Mouse (Mus musculus) forebrain, embryonic 16.5 days (tissue): Measurements from ENCODE around the gene Apbb2. TPM values are rescaled to one million over a fixed set of nuclear protein-coding genes. Genes with fewer than 3 reads are reported as not detected.

Experiments used
- ATAC-seq: fragments of 200-750 bp; cut with Nextera tagmentation; 2 replicates; pipeline ENCODE4 v1.8.0; 2017; ENCODE audit warnings: mild to moderate bottlenecking, moderate library complexity
- H3K27ac ChIP-seq: fragments of 300-500 bp; sonication (generic); 2 replicates; pipeline ENCODE4 v1.5.1; 2014; ENCODE audit warnings: low read length, control low read depth
- H3K27me3 ChIP-seq: fragments of 300-500 bp; sonication (generic); replicated peaks from 2 replicates; pipeline ENCODE4 v1.6.1; 2014; ENCODE audit warnings: low read length; ENCODE audit not compliant: control insufficient read depth, insufficient read depth
- H3K36me3 ChIP-seq: fragments of 300-500 bp; sonication (generic); 2 replicates; pipeline ENCODE4 v1.6.1; 2014; ENCODE audit not compliant: control insufficient read depth, insufficient read depth
- H3K4me1 ChIP-seq: fragments of 300-500 bp; sonication (generic); replicated peaks from 2 replicates; pipeline ENCODE4 v1.6.1; 2014; ENCODE audit warnings: low read length; ENCODE audit not compliant: control insufficient read depth, insufficient read depth
- H3K4me2 ChIP-seq: fragments of 300-500 bp; sonication (generic); 2 replicates; pipeline ENCODE4 v1.6.1; 2014; ENCODE audit warnings: mild to moderate bottlenecking, low read length, control low read depth
- H3K4me3 ChIP-seq: fragments of 300-500 bp; sonication (generic); replicated peaks from 2 replicates; pipeline ENCODE4 v1.5.1; 2014; ENCODE audit warnings: mild to moderate bottlenecking, low read length, control low read depth
- H3K9ac ChIP-seq: fragments of 300-500 bp; sonication (generic); replicated peaks from 2 replicates; pipeline ENCODE4 v1.6.1; 2014; ENCODE audit warnings: low read depth, low read length, control low read depth
- H3K9me3 ChIP-seq: fragments of 300-500 bp; sonication (generic); 2 replicates; pipeline ENCODE4 v1.6.1; 2016; ENCODE audit warnings: low read length; ENCODE audit not compliant: control insufficient read depth
- WGBS: fragments of 180-500 bp; shearing (Covaris S2); extraction: QIAGEN DNeasy Blood & Tissue Kit; methylation state at CpG from one replicate; pipeline ENCODE4 v1.1.7; 2014; 5-methylcytosine and 5-hydroxymethylcytosine counted together
- polyA plus RNA-seq: library from polyadenylated mRNA; unstranded; fragments of >200 nt; fragmentation: Nextera tagmentation; extraction: Ambion mirVana; gene quantifications from 2 replicates; pipeline ENCODE4 v1.2.1, GENCODE M21; 2015

Apbb2 gene
- polyA plus RNA-seq, 1 experiment from 2014 or later = 99.1 TPM

DNA sequence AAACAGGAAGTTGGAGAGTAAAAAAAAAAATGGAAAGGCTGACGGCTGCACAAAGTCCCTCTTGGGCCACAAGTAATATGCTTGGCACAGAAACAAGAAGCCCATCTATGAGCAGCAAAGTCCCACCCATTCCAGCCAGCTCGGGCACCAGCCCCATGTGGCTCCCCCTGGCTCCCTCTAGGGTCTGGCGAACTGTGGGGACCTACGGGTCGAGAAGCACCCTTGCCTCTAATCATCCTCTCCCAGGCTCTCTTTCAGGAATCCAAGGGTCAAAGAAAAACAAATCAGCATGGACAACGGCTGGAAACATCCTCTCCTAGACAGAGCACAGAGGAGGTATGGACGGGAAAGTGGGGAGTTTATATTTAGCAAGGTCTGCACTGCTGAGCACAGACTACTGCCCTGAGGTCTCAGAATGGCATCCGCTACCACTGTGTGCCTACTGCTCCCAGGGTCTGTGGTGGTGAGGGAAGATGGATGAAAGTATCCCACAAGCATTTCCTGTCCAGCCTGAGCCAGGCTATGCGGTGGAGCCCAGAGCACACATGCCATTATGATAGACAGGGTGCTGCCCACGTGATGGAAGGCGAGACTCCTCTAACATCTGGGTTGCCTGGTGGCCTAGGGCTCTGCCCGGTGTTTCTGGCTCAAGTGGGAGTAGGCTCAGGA is 212.7 kb downstream of the Apbb2 start:
- no peak for ATAC-seq
- H3K4me3 ChIP-seq = no peak overlapping the region
- H3K4me2 ChIP-seq = no peak overlapping the region
- H3K27ac ChIP-seq = no peak overlapping the region
- H3K27me3 ChIP-seq = no peaks in the 10 kb centered on the region
- H3K9me3 ChIP-seq = no peaks in the 10 kb centered on the region
- H3K9ac ChIP-seq = no peak overlapping the region
- H3K4me1 ChIP-seq = peaks cover 4% of the 10 kb centered on the region; the same call in 1 of the 2 replicates
- no peaks in the 10 kb centered on the region for H3K36me3 ChIP-seq
- WGBS = 92% methylated on average over 12 of the region's 12 CpGs

DNA sequence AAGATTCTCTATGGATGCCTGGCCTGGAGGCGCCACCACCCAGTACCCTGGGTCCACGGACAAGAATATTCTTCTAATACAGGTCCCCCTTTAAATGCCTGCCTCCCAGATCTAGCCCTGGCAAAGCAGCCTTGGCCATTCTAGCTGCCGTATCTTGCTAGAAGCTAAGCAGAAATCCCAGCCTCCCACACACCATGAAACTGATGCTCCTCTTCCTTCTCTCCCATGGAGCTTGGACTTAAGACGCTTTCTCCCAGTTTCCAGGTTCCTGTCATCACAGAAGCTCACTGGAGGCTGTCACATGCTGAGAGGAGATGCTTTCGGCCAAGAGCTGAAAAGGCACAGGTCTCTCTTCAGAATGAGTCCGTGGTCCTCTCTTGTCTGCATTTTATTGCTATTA is 213.3 kb downstream of the Apbb2 start:
- Histone ChIP-seq H3K4me2 (no peak overlapping the region), H3K27me3 (no peaks in the 10 kb centered on the region), H3K4me3 (no peak overlapping the region), H3K36me3 (no peaks in the 10 kb centered on the region), H3K4me1 (peaks cover 4% of the 10 kb centered on the region; the same call in 1 of the 2 replicates), H3K9ac (no peak overlapping the region), H3K9me3 (no peaks in the 10 kb centered on the region), H3K27ac (no peak overlapping the region)
- 88% methylated on average over 6 of the region's 6 CpGs for WGBS
- no peak for ATAC-seq

DNA sequence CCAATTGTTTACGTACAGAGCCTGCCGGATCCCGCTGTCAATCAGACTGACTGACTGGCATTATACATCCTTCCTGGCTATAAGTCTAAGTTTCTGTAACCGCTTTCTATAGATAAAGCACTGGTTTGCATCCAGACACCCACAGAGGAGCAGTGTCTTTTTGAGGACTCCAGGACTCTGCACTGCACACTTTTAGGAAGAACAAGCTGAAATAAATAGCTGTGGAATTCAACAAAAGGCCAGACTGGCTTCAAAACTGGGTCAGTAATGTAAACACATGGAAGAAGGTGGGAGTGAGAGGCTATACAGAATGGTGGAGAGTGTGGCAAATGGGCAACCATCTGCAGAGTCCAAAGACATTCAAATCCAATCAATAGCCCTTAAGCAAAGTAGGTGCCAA is 218.0 kb downstream of the Apbb2 start:
- ATAC-seq = no peak
- H3K36me3 ChIP-seq = no peaks in the 10 kb centered on the region
- no peaks in the 10 kb centered on the region for H3K4me1 ChIP-seq
- 91% methylated on average over 4 of the region's 4 CpGs for whole genome bisulfite sequencing
- no peak overlapping the region for H3K27ac ChIP-seq
- H3K9me3 ChIP-seq = no peaks in the 10 kb centered on the region
- H3K27me3 ChIP-seq = no peaks in the 10 kb centered on the region
- no peak overlapping the region for H3K9ac ChIP-seq
- H3K4me2 ChIP-seq = no peak overlapping the region
- H3K4me3 ChIP-seq = no peak overlapping the region

DNA sequence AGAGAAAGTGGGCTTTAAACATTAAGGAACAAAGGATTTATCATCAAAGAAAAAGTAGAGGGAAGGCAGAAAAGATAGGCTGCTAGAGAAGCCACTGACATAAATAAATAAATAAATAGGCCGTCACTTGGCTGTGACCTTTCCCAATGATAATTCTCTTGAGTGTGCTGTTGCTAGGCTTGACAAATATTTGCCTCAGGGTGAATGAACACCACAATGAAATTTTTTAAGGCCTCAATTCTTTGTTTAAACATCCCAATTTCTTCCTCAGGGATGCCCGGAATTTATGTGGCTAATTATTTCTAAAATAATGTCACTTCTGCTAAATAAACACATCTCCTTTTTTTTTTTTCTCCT is 219.3 kb downstream of the Apbb2 start:
- 75% methylated on average over 2 of the region's 2 CpGs for WGBS
- no peak overlapping the region for H3K4me2 ChIP-seq
- H3K27me3 ChIP-seq = no peaks in the 10 kb centered on the region
- ATAC-seq = no peak
- H3K9me3 ChIP-seq = no peaks in the 10 kb centered on the region
- no peak overlapping the region for H3K9ac ChIP-seq
- H3K36me3 ChIP-seq = no peaks in the 10 kb centered on the region
- H3K4me3 ChIP-seq = no peak overlapping the region
- no peaks in the 10 kb centered on the region for H3K4me1 ChIP-seq
- no peak overlapping the region for H3K27ac ChIP-seq

DNA sequence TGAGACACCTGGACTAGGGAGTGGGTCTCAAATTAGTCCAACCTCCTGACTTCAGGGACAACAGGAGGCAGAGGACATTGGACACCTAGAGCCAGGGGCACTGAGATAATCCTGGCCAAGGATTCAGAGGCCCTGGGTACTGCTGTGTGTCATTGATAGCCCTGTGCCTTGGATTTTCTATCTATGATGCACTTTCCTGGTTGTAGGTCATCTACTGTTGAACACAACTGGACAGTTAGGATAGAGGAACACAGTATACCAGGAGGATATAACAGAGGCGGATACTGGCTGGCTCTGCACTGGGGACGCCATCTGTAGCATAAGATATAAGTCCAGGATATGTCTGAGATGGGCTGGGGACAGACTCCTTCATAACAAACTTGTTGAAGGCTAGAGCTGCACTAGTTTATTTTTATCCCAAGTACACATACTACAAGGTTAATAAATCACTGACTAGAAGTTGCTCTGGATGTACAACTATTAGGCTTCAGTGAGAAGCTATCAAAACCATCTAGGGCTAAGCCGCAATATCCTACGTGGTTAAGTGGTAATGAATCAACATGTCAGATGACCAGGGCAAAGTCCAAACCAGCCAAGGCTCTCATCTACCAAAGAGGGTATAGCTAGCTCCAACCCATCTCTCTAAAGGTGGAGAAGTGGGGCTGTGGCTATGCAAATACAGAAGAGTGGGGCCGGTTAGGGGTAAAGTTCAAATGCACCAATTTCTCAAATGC is 219.9 kb downstream of the Apbb2 start:
- 95% methylated on average over 5 of the region's 5 CpGs for WGBS
- no peak overlapping the region for H3K4me2 ChIP-seq
- H3K9ac ChIP-seq = no peak overlapping the region
- H3K27ac ChIP-seq = no peak overlapping the region
- H3K4me1 ChIP-seq = peaks cover 3% of the 10 kb centered on the region; the same call in 1 of the 2 replicates
- H3K27me3 ChIP-seq = no peaks in the 10 kb centered on the region
- no peaks in the 10 kb centered on the region for H3K9me3 ChIP-seq
- ATAC-seq = no peak
- no peak overlapping the region for H3K4me3 ChIP-seq
- H3K36me3 ChIP-seq = no peaks in the 10 kb centered on the region

DNA sequence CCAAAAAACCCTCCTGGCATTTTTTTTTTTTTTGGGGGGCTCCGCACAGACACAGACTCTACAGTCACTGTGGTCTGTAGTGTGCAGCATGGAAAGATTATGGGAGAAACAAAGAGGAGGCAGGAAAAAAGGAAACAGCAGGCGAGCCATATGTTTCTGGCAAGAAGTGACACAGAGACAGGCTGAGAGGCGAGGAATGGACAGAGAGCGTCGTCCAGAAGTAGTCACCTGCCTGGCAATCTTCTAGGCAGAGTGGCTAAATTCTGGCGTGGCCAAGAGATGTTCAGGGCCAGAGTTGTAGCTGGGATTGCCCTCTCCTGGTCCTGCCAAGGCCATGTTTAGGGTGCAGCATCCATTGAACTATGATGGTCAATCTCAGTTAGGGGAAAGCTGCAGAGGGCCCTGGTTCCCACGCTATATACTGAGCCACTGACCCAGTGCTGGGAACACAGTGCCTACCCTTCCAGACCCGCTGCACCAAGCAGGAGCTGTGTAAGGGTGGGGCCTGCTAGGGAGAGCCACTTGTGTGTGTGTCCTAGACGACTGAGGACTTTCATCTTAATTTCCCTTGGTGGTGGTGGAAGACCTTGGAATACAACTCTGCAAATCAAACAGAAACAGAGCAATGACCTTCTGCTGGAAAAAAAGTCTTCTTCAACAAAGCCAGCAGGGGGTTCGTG is 224.7 kb downstream of the Apbb2 start:
- Histone ChIP-seq H3K4me1 (peaks cover 9% of the 10 kb centered on the region), H3K36me3 (no peaks in the 10 kb centered on the region), H3K27me3 (no peaks in the 10 kb centered on the region), H3K9me3 (no peaks in the 10 kb centered on the region), H3K4me3 (no peak overlapping the region), H3K4me2 (no peak overlapping the region), H3K27ac (0 out of 2 replicates have a peak overlapping the region, but pooled peaks have one; percentile 12), H3K9ac (no peak overlapping the region)
- 60% methylated on average over 10 of the region's 10 CpGs for WGBS
- peak; percentile 63 for ATAC-seq

DNA sequence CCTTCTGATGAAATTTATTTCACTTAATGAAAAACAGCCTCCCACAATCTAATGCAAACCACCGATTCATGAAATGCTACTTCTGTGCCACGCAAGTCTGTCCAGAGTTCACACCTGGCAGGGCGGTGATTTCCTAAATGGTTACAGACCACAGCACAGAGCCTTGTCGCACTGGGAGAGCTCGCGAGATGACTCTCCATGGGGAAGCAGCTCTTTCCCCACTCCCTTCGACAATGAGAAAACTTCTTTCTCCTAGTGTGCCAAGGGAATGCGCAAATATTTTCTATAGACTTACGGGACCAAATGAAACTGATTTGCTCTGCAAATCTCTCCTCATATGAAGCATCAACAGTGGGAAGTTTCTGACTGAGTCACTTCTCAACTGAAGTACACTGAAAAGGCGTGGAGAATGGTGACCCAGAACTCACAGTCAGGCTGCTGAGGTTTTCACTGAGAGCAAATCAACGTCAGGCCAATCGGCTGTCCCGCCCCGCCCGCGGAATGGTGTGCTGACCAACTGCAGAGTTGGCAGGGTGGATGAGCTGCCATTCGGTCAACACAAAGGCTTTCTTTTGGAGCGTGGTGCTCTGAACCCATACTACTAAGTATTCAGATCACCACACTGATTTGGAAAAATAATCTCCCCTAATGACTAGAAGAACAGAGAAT is 225.6 kb downstream of the Apbb2 start:
- Histone ChIP-seq H3K27me3 (no peaks in the 10 kb centered on the region), H3K4me1 (peaks cover 13% of the 10 kb centered on the region), H3K4me3 (no peak overlapping the region), H3K9me3 (no peaks in the 10 kb centered on the region), H3K27ac (no peak overlapping the region), H3K4me2 (no peak overlapping the region), H3K9ac (no peak overlapping the region), H3K36me3 (no peaks in the 10 kb centered on the region)
- 55% methylated on average over 18 of the region's 18 CpGs for WGBS
- no peak for ATAC-seq

DNA sequence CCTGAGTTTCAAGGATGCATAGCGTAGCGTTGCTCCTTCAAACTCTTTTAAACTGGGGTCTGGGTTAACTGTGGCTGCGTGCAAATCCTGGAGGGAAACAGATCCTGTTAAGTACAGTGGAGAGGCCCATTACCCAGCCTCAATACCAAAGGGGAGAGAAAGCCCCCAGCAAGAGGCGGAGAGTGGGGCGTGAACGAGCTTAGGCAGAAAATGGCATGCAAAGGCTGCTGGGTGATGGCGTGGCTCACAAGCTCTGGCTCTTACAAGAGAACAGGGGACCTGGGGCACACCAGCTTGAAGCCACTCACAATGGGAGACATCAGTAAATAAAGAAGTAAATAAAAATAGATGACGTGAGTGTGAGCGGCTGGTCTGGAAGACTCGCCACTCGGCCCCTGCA is 226.8 kb downstream of the Apbb2 start:
- Histone ChIP-seq H3K36me3 (no peaks in the 10 kb centered on the region), H3K27ac (no peak overlapping the region), H3K9ac (no peak overlapping the region), H3K4me1 (peaks cover 13% of the 10 kb centered on the region), H3K9me3 (no peaks in the 10 kb centered on the region), H3K4me2 (no peak overlapping the region), H3K27me3 (no peaks in the 10 kb centered on the region), H3K4me3 (no peak overlapping the region)
- ATAC-seq = no peak
- WGBS = 49% methylated on average over 11 of the region's 11 CpGs

DNA sequence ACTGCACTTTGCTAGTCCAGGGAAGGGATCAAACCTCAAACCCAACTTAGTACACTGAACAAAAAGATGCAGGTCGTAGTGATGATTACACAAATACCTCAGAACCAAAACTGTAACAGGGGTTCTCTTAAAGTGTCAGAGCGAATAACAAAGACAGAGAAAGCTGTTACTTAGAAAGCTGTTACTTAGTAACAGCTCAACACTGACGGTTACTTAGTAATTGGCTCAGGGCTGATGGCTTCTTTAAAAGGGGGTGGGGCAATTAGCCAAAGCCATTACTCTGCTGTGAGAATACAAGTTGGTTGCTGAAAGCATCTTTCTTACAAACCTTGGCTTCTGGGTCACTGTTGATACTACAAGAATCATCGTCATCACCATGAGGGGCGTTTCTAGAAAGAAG is 227.3 kb downstream of the Apbb2 start:
- 37% methylated on average over 5 of the region's 5 CpGs for WGBS
- Histone ChIP-seq H3K36me3 (no peaks in the 10 kb centered on the region), H3K9ac (no peak overlapping the region), H3K27me3 (no peaks in the 10 kb centered on the region), H3K4me2 (no peak overlapping the region), H3K9me3 (no peaks in the 10 kb centered on the region), H3K27ac (no peak overlapping the region), H3K4me3 (no peak overlapping the region), H3K4me1 (peaks cover 13% of the 10 kb centered on the region)
- no peak for ATAC-seq
